Mouse (Mus musculus) thymus, adult 2 months (tissue): ENCODE measurements at regions not wholly inside any gene's neighbourhood (a gene's known extent, or its start where the extent isn't known, plus 50 kb on each side); places are given as distances from the start of the nearest gene placed in this dataset.

Source experiments
- CTCF ChIP-seq: fragments of 200-500 bp; IDR thresholded peaks from 2 replicates; pipeline ENCODE4 v1.5.1; 2012; ENCODE audit warnings: mild to moderate bottlenecking, control low read depth, low read length, moderate library complexity, borderline replicate concordance; ENCODE audit not compliant: control insufficient read depth, poor library complexity, insufficient read depth; ENCODE audit errors: extremely low read depth
- POLR2A ChIP-seq: fragments of 200-500 bp; IDR thresholded peaks from 2 replicates; pipeline ENCODE4 v1.6.1; 2012; ENCODE audit warnings: mild to moderate bottlenecking, low read length, control low read depth, moderate library complexity; ENCODE audit not compliant: control insufficient read depth, poor library complexity, insufficient read depth; ENCODE audit errors: extremely low read depth

DNA sequence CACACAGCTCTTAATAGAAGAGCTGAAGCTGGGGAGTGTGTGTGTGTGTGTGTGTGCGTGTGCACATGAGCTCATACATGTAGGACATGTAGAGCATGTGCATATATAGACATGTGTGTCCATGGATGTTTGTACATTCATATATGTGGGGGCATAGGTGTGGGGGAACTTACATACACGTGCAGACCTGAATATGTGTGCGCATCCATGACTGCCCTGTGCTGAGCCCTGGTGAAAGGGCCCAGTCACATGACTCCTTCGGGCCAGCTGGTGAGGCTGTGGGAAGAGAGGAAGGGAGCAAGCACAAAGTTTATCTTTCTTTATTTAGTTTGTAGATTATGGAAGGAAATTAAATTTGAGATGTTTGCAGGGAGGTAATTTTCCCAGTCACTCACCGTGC, 378.3 kb downstream of the Ptpru start:
- no peak for TF ChIP-seq CTCF
- no peak for TF ChIP-seq POLR2A
